Mouse (Mus musculus): Measurements from ENCODE around the gene Bbs1.

- TF ChIP-seq ZNF384 (IDR thresholded peaks at IDR 0.05; ENCODE audit: low read depth, low read length) (no peak), MAFK (IDR thresholded peaks at IDR 0.05; ENCODE audit: insufficient read depth, low read depth, low read length) (no peak), HCFC1 (IDR thresholded peaks at IDR 0.05; ENCODE audit: borderline replicate concordance, insufficient read depth, low read length) (no peak)
Observed at GRCm38 (mm10) chr19:4936896-4937295, 30.5 kb upstream of the Bbs1 start.

Data from ES-E14 (cell line).